Mouse (Mus musculus) testis, adult 2 months (tissue): ENCODE data around the gene Veph1. TPM values are rescaled to one million over a fixed set of nuclear protein-coding genes. Genes with fewer than 3 reads are reported as not detected.

Experiments
- H3K27ac ChIP-seq: fragments of 200-500 bp; 2 replicates; pipeline ENCODE4 v1.5.1; 2012; ENCODE audit warnings: low read depth, low read length; ENCODE audit not compliant: control insufficient read depth, insufficient read depth
- H3K27me3 ChIP-seq: fragments of 200-500 bp; 2 replicates; pipeline ENCODE4 v1.6.1; 2012; ENCODE audit warnings: mild to moderate bottlenecking, low read length, moderate library complexity; ENCODE audit not compliant: control insufficient read depth, insufficient read depth
- H3K36me3 ChIP-seq: fragments of 200-500 bp; 2 replicates; pipeline ENCODE4 v1.6.1; 2012; ENCODE audit warnings: mild to moderate bottlenecking, low read length; ENCODE audit not compliant: control insufficient read depth, insufficient read depth
- H3K4me1 ChIP-seq: fragments of 200-500 bp; 2 replicates; pipeline ENCODE4 v1.6.1; 2012; ENCODE audit warnings: low read length; ENCODE audit not compliant: control insufficient read depth, insufficient read depth
- H3K4me3 ChIP-seq: fragments of 200-500 bp; 2 replicates; pipeline ENCODE4 v1.5.1; 2012; ENCODE audit warnings: low read depth, mild to moderate bottlenecking, low read length, moderate library complexity, mixed read lengths; ENCODE audit not compliant: control insufficient read depth
- CTCF ChIP-seq: fragments of 200-500 bp; IDR thresholded peaks from 2 replicates; pipeline ENCODE4 v1.5.1; 2012; ENCODE audit warnings: low read depth, mild to moderate bottlenecking, inconsistent platforms, low read length, moderate library complexity; ENCODE audit not compliant: control insufficient read depth, insufficient read depth, insufficient replicate concordance
- POLR2A ChIP-seq: fragments of 200-500 bp; IDR thresholded peaks from 2 replicates; pipeline ENCODE4 v1.6.1; 2012; ENCODE audit warnings: low read depth, mild to moderate bottlenecking, inconsistent platforms, low read length, moderate library complexity; ENCODE audit not compliant: control insufficient read depth
- polyA plus RNA-seq: library from polyadenylated mRNA; depleted of rRNA; stranded (reverse); fragments of >200 nt; gene quantifications from 2 replicates; pipeline ENCODE4 v1.2.3, GENCODE M21; 2012

Gene Veph1
- polyA plus RNA-seq, 1 experiment = 0.19 TPM

DNA sequence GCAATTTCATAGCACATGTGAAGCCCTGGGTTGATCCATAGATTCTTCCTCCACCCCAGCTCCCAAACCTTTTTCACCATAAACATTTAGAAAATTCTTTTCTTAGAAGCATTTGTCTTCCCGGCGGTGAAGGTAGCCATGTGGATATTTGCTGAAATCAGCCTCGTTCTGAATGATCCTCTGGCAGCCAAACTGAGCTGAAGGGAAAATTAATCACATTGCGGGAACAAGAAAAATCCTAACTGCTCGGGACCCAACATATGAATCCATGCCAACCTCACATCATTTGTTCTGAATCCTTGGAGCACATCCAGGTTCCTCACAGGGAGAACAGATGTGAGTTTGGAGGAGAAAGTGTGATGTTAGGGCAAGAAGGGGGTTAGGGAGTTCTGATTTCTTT, 123.7 kb downstream of the Veph1 start:
- TF ChIP-seq CTCF = no peak
- TF ChIP-seq POLR2A = no peak
- no peak overlapping the region for H3K27ac ChIP-seq
- H3K4me1 ChIP-seq = no peaks in the 10 kb centered on the region
- no peaks in the 10 kb centered on the region for H3K27me3 ChIP-seq
- no peaks in the 10 kb centered on the region for H3K36me3 ChIP-seq
- H3K4me3 ChIP-seq = no peak overlapping the region

DNA sequence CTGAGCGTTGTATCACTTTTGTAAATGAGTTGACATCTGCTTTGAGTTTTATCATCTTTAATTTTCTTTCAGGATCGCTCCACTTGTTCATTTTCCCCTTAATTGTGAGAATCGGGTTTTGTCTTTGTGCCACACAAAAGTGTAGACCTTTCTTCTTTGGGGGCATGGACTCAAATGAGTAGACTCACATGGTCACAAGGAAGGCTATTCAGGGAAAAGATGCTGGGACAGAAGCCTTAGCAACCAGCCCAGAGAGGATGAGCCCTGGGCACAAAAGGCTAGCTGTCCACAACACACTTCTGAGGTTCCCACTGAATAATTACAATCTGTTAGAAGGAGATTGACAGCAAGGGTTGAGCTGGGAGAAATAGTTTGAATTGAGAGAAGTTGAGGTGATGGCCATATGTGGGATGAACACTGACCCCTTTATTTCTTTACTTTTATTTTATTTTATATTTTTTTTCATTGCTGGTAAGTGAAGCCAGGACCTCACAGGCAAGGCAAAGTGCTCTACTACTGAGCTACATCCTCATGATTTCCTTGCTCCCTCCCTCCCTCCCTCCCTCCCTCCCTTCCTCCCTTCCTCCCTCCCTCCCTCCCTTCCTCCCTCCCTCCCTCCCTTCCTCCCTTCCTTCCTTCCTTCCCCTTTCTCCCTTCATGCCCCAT, 126.6 kb downstream of the Veph1 start:
- TF ChIP-seq POLR2A = no peak
- no peak for TF ChIP-seq CTCF
- Histone ChIP-seq H3K27ac (no peak overlapping the region), H3K4me3 (no peak overlapping the region), H3K27me3 (no peaks in the 10 kb centered on the region), H3K36me3 (no peaks in the 10 kb centered on the region), H3K4me1 (no peaks in the 10 kb centered on the region)

- no peak overlapping the region for H3K4me3 ChIP-seq
- H3K4me1 ChIP-seq = no peaks in the 10 kb centered on the region
- H3K27me3 ChIP-seq = no peaks in the 10 kb centered on the region
- H3K36me3 ChIP-seq = no peaks in the 10 kb centered on the region
- no peak for TF ChIP-seq POLR2A
- no peak for TF ChIP-seq CTCF
- no peak overlapping the region for H3K27ac ChIP-seq
Measured at GRCm38 (mm10) chr3:66166606-66167290, 129.9 kb downstream of the Veph1 start.

GRCm38 (mm10) chr3:66165026-66165425, 131.6 kb downstream of the Veph1 start:
- TF ChIP-seq CTCF = no peak
- TF ChIP-seq POLR2A = no peak
- Histone ChIP-seq H3K27ac (no peak overlapping the region), H3K4me1 (no peaks in the 10 kb centered on the region), H3K36me3 (no peaks in the 10 kb centered on the region), H3K27me3 (no peaks in the 10 kb centered on the region), H3K4me3 (no peak overlapping the region)

DNA sequence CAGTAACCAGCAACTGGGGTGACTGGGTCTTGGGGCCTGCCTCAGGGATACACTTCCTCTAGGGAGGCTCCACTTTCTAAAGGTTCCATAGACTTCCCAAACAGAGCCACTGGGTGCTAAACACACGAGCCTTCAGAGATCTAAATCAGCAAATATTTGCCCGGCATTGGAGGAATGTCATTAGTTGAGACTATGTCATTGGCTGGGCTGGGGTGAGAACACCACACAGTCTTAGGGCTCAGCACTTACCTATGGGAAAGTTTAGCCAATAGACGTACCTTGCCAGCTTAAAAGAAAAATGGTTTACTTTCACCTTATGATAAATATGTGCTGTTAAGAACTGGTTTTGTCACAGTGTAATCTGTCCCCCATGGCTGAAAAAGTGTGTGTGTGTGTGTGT, 132.1 kb downstream of the Veph1 start:
- H3K4me1 ChIP-seq = no peaks in the 10 kb centered on the region
- TF ChIP-seq POLR2A = no peak
- no peak for TF ChIP-seq CTCF
- H3K36me3 ChIP-seq = no peaks in the 10 kb centered on the region
- no peaks in the 10 kb centered on the region for H3K27me3 ChIP-seq
- no peak overlapping the region for H3K4me3 ChIP-seq
- H3K27ac ChIP-seq = no peak overlapping the region

DNA sequence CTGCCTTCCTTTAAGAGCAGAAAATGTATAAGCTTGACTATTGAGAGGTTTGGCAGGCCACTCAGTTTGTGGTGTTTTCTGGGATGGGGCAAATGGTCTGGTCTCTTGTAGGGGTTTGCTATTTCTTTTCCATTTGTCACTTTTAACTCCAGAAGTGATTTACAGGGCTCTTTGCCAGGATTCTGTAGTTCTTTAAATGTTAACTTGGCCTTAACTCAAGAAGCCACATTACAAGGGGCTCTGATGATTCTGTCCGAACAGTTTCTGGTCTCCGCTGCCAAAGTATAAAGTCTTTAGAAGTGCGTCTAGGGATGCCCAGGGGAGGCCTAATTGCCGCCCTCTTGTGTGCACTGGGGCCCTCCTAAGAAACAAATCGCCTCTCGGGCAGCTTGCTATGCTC, 134.0 kb downstream of the Veph1 start:
- no peak overlapping the region for H3K4me3 ChIP-seq
- no peak overlapping the region for H3K27ac ChIP-seq
- TF ChIP-seq CTCF = no peak
- H3K27me3 ChIP-seq = no peaks in the 10 kb centered on the region
- no peaks in the 10 kb centered on the region for H3K36me3 ChIP-seq
- no peaks in the 10 kb centered on the region for H3K4me1 ChIP-seq

- H3K36me3 ChIP-seq = no peaks in the 10 kb centered on the region
- no peak overlapping the region for H3K27ac ChIP-seq
- H3K4me1 ChIP-seq = no peaks in the 10 kb centered on the region
- no peak overlapping the region for H3K4me3 ChIP-seq
- no peaks in the 10 kb centered on the region for H3K27me3 ChIP-seq
- TF ChIP-seq POLR2A (no peak), CTCF (no peak)
Measured at GRCm38 (mm10) chr3:66157947-66158346, 138.7 kb downstream of the Veph1 start.
